ENCODE assay signal across 32 mouse cellular contexts in genomic region chr3:116157447-116157990, GRCm38 (mm10). TPM values are rescaled to one million over a fixed set of nuclear protein-coding genes. Genes with fewer than 3 reads are reported as not detected.
DNase-seq lines count a peak whose midpoint lies in the region; ATAC-seq and TF ChIP-seq lines count a peak whose summit lies in the region.
"Had no signal": no experiment of that assay in that cellular context is flagged by ENCODE, and none has a peak within 500 bp of the region (broad histone marks: within the 10 kb centered on the region; RNA-seq: fewer than 3 reads in every experiment).

No protein-coding gene starts in this region.

- TF ChIP-seq POLR2A in heart, adult 2 months (IDR thresholded peaks at IDR 0.05; ENCODE audit: insufficient read depth, low read depth, low read length) = no peak
- no peak for TF ChIP-seq POLR2A in CH12.LX (IDR thresholded peaks at IDR 0.05; ENCODE audit: low read depth, low read length)
- TF ChIP-seq POLR2A in kidney, adult 2 months (IDR thresholded peaks at IDR 0.05; ENCODE audit: low read depth, low read length) = no peak

- no peak overlapping the region for H3K27ac ChIP-seq in heart, embryonic 14.5 days (replicated peaks in 1 of 2; ENCODE audit: control insufficient read depth in 1 of 2, insufficient read depth in 1 of 2, low read depth in 2 of 2, low read length in 2 of 2)
- no peak overlapping the region for H3K27ac ChIP-seq in heart, adult 2 months
- no peak overlapping the region for H3K27ac ChIP-seq in CH12.LX (ENCODE audit: insufficient read depth, low read depth)
- H3K27ac ChIP-seq in embryonic facial prominence, embryonic 14.5 days (replicated peaks; ENCODE audit: low read depth, low read length) = no peak overlapping the region
- no peak overlapping the region for H3K27ac ChIP-seq in kidney, adult 2 months (ENCODE audit: insufficient read depth, low read depth, low read length)
- H3K27ac ChIP-seq: embryonic facial prominence, embryonic 15.5 days; forebrain, embryonic 12.5 days; hindbrain, embryonic 13.5 days; kidney, postnatal 0 days; limb, embryonic 15.5 days; liver, embryonic 13.5 days; midbrain, embryonic 12.5 days; neural tube, embryonic 12.5 days had no signal

- H3K27me3 ChIP-seq in heart, embryonic 14.5 days (ENCODE audit: control insufficient read depth, insufficient read depth, low read length) = no peaks in the 10 kb centered on the region
- no peaks in the 10 kb centered on the region for H3K27me3 ChIP-seq in heart, adult 2 months (ENCODE audit: control insufficient read depth, insufficient read depth, low read length)
- no peaks in the 10 kb centered on the region for H3K27me3 ChIP-seq in CH12.LX (replicated peaks)
- H3K27me3 ChIP-seq in embryonic facial prominence, embryonic 14.5 days (replicated peaks; ENCODE audit: control insufficient read depth, insufficient read depth, low read length) = no peaks in the 10 kb centered on the region
- no peaks in the 10 kb centered on the region for H3K27me3 ChIP-seq in kidney, adult 2 months (replicated peaks; ENCODE audit: control insufficient read depth, insufficient read depth, low read length)
- H3K27me3 ChIP-seq: embryonic facial prominence, embryonic 15.5 days; forebrain, embryonic 12.5 days; hindbrain, embryonic 13.5 days; limb, embryonic 15.5 days; liver, embryonic 13.5 days; megakaryocyte, embryonic 14.5 days; midbrain, embryonic 12.5 days; neural tube, embryonic 12.5 days had no signal

- no peaks in the 10 kb centered on the region for H3K9me3 ChIP-seq in heart, embryonic 14.5 days (ENCODE audit: control insufficient read depth, low read length)
- no peaks in the 10 kb centered on the region for H3K9me3 ChIP-seq in CH12.LX (replicated peaks; ENCODE audit: low read length)
- no peaks in the 10 kb centered on the region for H3K9me3 ChIP-seq in embryonic facial prominence, embryonic 14.5 days (ENCODE audit: control insufficient read depth, low read length)
- H3K9me3 ChIP-seq: embryonic facial prominence, embryonic 15.5 days; forebrain, embryonic 12.5 days; hindbrain, embryonic 13.5 days; limb, embryonic 15.5 days; liver, embryonic 13.5 days; megakaryocyte, embryonic 14.5 days; midbrain, embryonic 12.5 days; neural tube, embryonic 12.5 days had no signal

- intact Hi-C loops in heart, adult 2 months (cut with DNase I) = no loop called here

- H3K4me1 ChIP-seq in heart, embryonic 14.5 days (ENCODE audit: control insufficient read depth in 2 of 2, insufficient read depth in 2 of 2, low read length in 2 of 2) = no peaks in the 10 kb centered on the region
- peaks cover 1% of the 10 kb centered on the region for H3K4me1 ChIP-seq in heart, adult 2 months (ENCODE audit: control insufficient read depth, insufficient read depth, low read length)
- peaks cover 6 to 15% of the 10 kb centered on the region in 2 experiments for H3K4me1 ChIP-seq in CH12.LX (ENCODE audit: control insufficient read depth in 1 of 2, insufficient read depth in 2 of 2)
- H3K4me1 ChIP-seq in embryonic facial prominence, embryonic 14.5 days (ENCODE audit: control insufficient read depth, insufficient read depth, low read length) = no peaks in the 10 kb centered on the region
- no peaks in the 10 kb centered on the region for H3K4me1 ChIP-seq in kidney, adult 2 months (ENCODE audit: control insufficient read depth, insufficient read depth, low read length)
- H3K4me1 ChIP-seq: embryonic facial prominence, embryonic 15.5 days; forebrain, embryonic 12.5 days; hindbrain, embryonic 13.5 days; limb, embryonic 15.5 days; liver, embryonic 13.5 days; megakaryocyte, embryonic 14.5 days; midbrain, embryonic 12.5 days; neural tube, embryonic 12.5 days had no signal

- H3K79me2 ChIP-seq in heart, adult 2 months (replicated peaks; ENCODE audit: control insufficient read depth, insufficient read depth, low read length) = no peaks in the 10 kb centered on the region
- no peaks in the 10 kb centered on the region for H3K79me2 ChIP-seq in CH12.LX (replicated peaks; ENCODE audit: control insufficient read depth, extremely low read depth, insufficient read depth, poor library complexity, severe bottlenecking)

- H3K9ac ChIP-seq in heart, embryonic 14.5 days (ENCODE audit: low read length) = 0 out of 2 replicates have a peak overlapping the region, but pooled peaks have one; percentile 7
- no peak overlapping the region for H3K9ac ChIP-seq in heart, adult 2 months (ENCODE audit: low read depth, low read length)
- no peak overlapping the region for H3K9ac ChIP-seq in CH12.LX (ENCODE audit: insufficient read depth, low read depth)
- no peak overlapping the region for H3K9ac ChIP-seq in embryonic facial prominence, embryonic 14.5 days (ENCODE audit: low read depth, low read length)
- H3K9ac ChIP-seq: embryonic facial prominence, embryonic 15.5 days; forebrain, embryonic 12.5 days; forebrain, postnatal 0 days; hindbrain, embryonic 13.5 days; limb, embryonic 15.5 days; liver, embryonic 13.5 days; midbrain, embryonic 12.5 days; neural tube, embryonic 12.5 days had no signal

- TF ChIP-seq CTCF in heart, adult 2 months (IDR thresholded peaks at IDR 0.05) = no peak
- no peak for TF ChIP-seq CTCF in CH12.LX (conservative IDR thresholded peaks at IDR 0.05 in 1 of 2, IDR thresholded peaks at IDR 0.05 in 1 of 2; ENCODE audit: low read depth in 2 of 2, low read length in 2 of 2)
- TF ChIP-seq CTCF in kidney, adult 2 months (conservative IDR thresholded peaks at IDR 0.05; ENCODE audit: insufficient read depth, insufficient read length, low read depth, low read length) = no peak

- 49% methylated on average over 13 of the region's 13 CpGs for WGBS in heart, embryonic 14.5 days
- 68% methylated on average over 13 of the region's 13 CpGs for WGBS in heart, adult 2 months
- WGBS in embryonic facial prominence, embryonic 14.5 days = 51% methylated on average over 13 of the region's 13 CpGs
- 48% methylated on average over 13 of the region's 13 CpGs for WGBS in kidney, adult 2 months

- peak overlapping the region; percentile 30 for H3K4me2 ChIP-seq in heart, embryonic 14.5 days (ENCODE audit: low read length)
- H3K4me2 ChIP-seq in CH12.LX (ENCODE audit: insufficient read depth, low read depth, poor library complexity, severe bottlenecking) = peak overlapping the region; percentile 87
- no peak overlapping the region for H3K4me2 ChIP-seq in embryonic facial prominence, embryonic 14.5 days (ENCODE audit: low read depth, low read length)
- H3K4me2 ChIP-seq: embryonic facial prominence, embryonic 15.5 days; forebrain, embryonic 12.5 days; hindbrain, embryonic 13.5 days; limb, embryonic 15.5 days; liver, embryonic 13.5 days; midbrain, embryonic 12.5 days; neural tube, embryonic 12.5 days had no signal

- no peak for TF ChIP-seq EP300 in heart, adult 2 months (IDR thresholded peaks at IDR 0.05; ENCODE audit: insufficient read depth, low read depth, low read length)
- TF ChIP-seq EP300 in CH12.LX (IDR thresholded peaks at IDR 0.05; ENCODE audit: low read length) = no peak

- H3K36me3 ChIP-seq in heart, embryonic 14.5 days (ENCODE audit: control insufficient read depth, insufficient read depth, low read length) = no peaks in the 10 kb centered on the region
- no peaks in the 10 kb centered on the region for H3K36me3 ChIP-seq in heart, adult 2 months (ENCODE audit: control insufficient read depth, insufficient read depth, low read length)
- no peaks in the 10 kb centered on the region for H3K36me3 ChIP-seq in CH12.LX (replicated peaks in 1 of 2; ENCODE audit: control insufficient read depth in 1 of 2, insufficient read depth in 1 of 2, low read length in 1 of 2)
- H3K36me3 ChIP-seq in embryonic facial prominence, embryonic 14.5 days (ENCODE audit: control insufficient read depth, insufficient read depth, low read length) = no peaks in the 10 kb centered on the region
- no peaks in the 10 kb centered on the region for H3K36me3 ChIP-seq in kidney, adult 2 months (ENCODE audit: control insufficient read depth, insufficient read depth, low read length)
- H3K36me3 ChIP-seq: embryonic facial prominence, embryonic 15.5 days; forebrain, embryonic 12.5 days; hindbrain, embryonic 13.5 days; limb, embryonic 15.5 days; liver, embryonic 13.5 days; midbrain, embryonic 12.5 days; neural tube, embryonic 12.5 days had no signal

- TF ChIP-seq RAD21 in CH12.LX (IDR thresholded peaks at IDR 0.05; ENCODE audit: low read depth, low read length) = no peak

- in situ Hi-C loops in CH12.LX (cut with MboI; ENCODE audit: low pct_ligation_motif_present, low pct_unique_long_range_greater_than_20kb, low sequenced_read_pairs) = no loop called here

- no peak for ATAC-seq in heart, embryonic 14.5 days (ENCODE audit: insufficient number of reproducible peaks, insufficient read depth, low FRiP score, low read depth)
- 0 out of 2 replicates have a peak, but pooled peaks have one; percentile 26 for ATAC-seq in embryonic facial prominence, embryonic 14.5 days (ENCODE audit: low read depth)
- ATAC-seq: activated CD4-positive, CD25-positive, alpha-beta regulatory T cell, adult 4 months; CD4-positive, CD25-positive, alpha-beta regulatory T cell, adult 4 months; forebrain, postnatal 0 days; inflammation-experienced regulatory T-cells, adult 6 months; lung, postnatal 0 days had no signal

- dilution Hi-C loops in CH12.LX (cut with MboI; ENCODE audit: extremely low pct_ligation_motif_present, extremely low pct_unique_long_range_greater_than_20kb, low sequenced_read_pairs) = no loop called here

- H3K4me3 ChIP-seq in heart, embryonic 14.5 days (ENCODE audit: control insufficient read depth in 1 of 2, insufficient read depth in 1 of 2, low read depth in 1 of 2, low read length in 2 of 2) = no peak overlapping the region
- H3K4me3 ChIP-seq in heart, adult 2 months = no peak overlapping the region
- no peak overlapping the region for H3K4me3 ChIP-seq in CH12.LX (replicated peaks in 1 of 3; ENCODE audit: low read depth in 2 of 3, low read length in 2 of 3, poor library complexity in 1 of 3)
- no peak overlapping the region for H3K4me3 ChIP-seq in embryonic facial prominence, embryonic 14.5 days (ENCODE audit: low read depth, low read length)
- no peak overlapping the region for H3K4me3 ChIP-seq in kidney, adult 2 months (ENCODE audit: insufficient read depth, low read depth, low read length)
- H3K4me3 ChIP-seq: embryonic facial prominence, embryonic 15.5 days; forebrain, embryonic 12.5 days; hindbrain, embryonic 13.5 days; limb, embryonic 15.5 days; liver, embryonic 13.5 days; megakaryocyte, embryonic 14.5 days; midbrain, embryonic 12.5 days; myocyte; neural tube, embryonic 12.5 days had no signal

- peak; percentile 44 for DNase-seq in heart, adult 11 months
- no peak for DNase-seq in heart, adult 18-20 months
- DNase-seq in heart, adult 2 months = no peak
- DNase-seq in CH12.LX (ENCODE audit: extremely low read depth) = peak; percentile 73
- peak; percentile 49 for DNase-seq in embryonic facial prominence, embryonic 14.5 days (ENCODE audit: low spot score)
- DNase-seq in kidney, adult 2 months = no peak
- DNase-seq: adrenal gland, adult 2 months; adrenal gland, postnatal 36 days; cerebellum, adult 18-20 months; cerebellum, postnatal 10 days; forebrain, postnatal 0 days; kidney, adult 18-20 months; layer of hippocampus, postnatal 36 days; left cerebral cortex, postnatal 4 days; liver, embryonic 13.5 days; lung, adult 18-20 months; lung, postnatal 4 days; thymus, postnatal 4 days had no signal

RNA-seq across cellular contexts. Expression of gene Vcam1, which starts 28.0 kb away (rescaled TPM):
- 10 to 100 TPM; 16.7 to 23.8 TPM for total RNA-seq in heart, adult 18-20 months (2021)
- 75.8 and 82.9 TPM in 2 replicates for polyA plus RNA-seq in heart, embryonic 14.5 days (2014; fragmentation: Nextera tagmentation; extraction: Ambion mirVana)
- 10 to 100 TPM; 14.7 to 15.3 TPM for total RNA-seq in heart, adult 2 months (2021)
- polyA plus RNA-seq in heart, adult 2 months (2012; rRNA removed) = 5.8 and 9.6 TPM in 2 replicates
- total RNA-seq in CH12.LX (2012; rRNA removed) (0.29 TPM in 1 of 2 replicates, not detected in the other), CH12.LX (2014; rRNA removed) (2.2 TPM in 2 replicates)
- 1.8 and 1.9 TPM in 2 replicates for polyA plus RNA-seq in CH12.LX (2012; ENCODE audit: insufficient read length, low read depth)
- polyA plus RNA-seq in embryonic facial prominence, embryonic 14.5 days (2014; fragmentation: Nextera tagmentation; extraction: Ambion mirVana) = 64.7 and 75.6 TPM in 2 replicates
- 4.2 and 7.5 TPM in 2 replicates for polyA plus RNA-seq in kidney, adult 2 months (2012; rRNA removed)

Comparison
In these comparisons a context has a peak if more than half of its experiments do, and no peak if none do; other contexts are left out.
1. DNase-seq: peak in heart, adult 11 months (single experiment), CH12.LX (single experiment) and embryonic facial prominence, embryonic 14.5 days (single experiment); none in heart, adult 18-20 months (0 of 2), heart, adult 2 months (0 of 2) and kidney, adult 2 months (single experiment).